Mouse (Mus musculus): Measurements from ENCODE around the gene Gm21312.
"Not testable (repeated sequence)": the region's sequence is repeated elsewhere in the genome, so short reads cannot be mapped to it uniquely, and the experiment has no call there.

Gm21312 gene

GRCm38 (mm10) chr10:104176724-104177123 lies at the start of gene Gm21312:
TSS of gene Gm21312 (plus strand) at chr10:104177024.
- not testable (repeated sequence) for DNase-seq (ENCODE audit: low spot score)

- not testable (repeated sequence) for DNase-seq (ENCODE audit: low spot score)
Observed at GRCm38 (mm10) chr10:104142687-104143086, 34.1 kb upstream of the Gm21312 start, which contains the start of gene Gm21293. TSS of gene Gm21293 (plus strand) at chr10:104142987.

- DNase-seq (ENCODE audit: low spot score), result not testable (repeated sequence)
Observed at GRCm38 (mm10) chr10:104151197-104151596, 25.6 kb upstream of the Gm21312 start, which contains the start of gene Gm6763. TSS of gene Gm6763 (plus strand) at chr10:104151497.

GRCm38 (mm10) chr10:104159706-104160105 lies 17.1 kb upstream of the Gm21312 start, which contains the start of gene Gm8764:
TSS of gene Gm8764 (plus strand) at chr10:104160006.
- not testable (repeated sequence) for DNase-seq (ENCODE audit: low spot score)

- DNase-seq (ENCODE audit: low spot score), result not testable (repeated sequence)
Observed at GRCm38 (mm10) chr10:104168215-104168614, 8.6 kb upstream of the Gm21312 start, which contains the start of gene Gm21304. TSS of gene Gm21304 (plus strand) at chr10:104168515.

- not testable (repeated sequence) for DNase-seq (ENCODE audit: low spot score)
Observed at GRCm38 (mm10) chr10:104185233-104185632, 8.4 kb downstream of the Gm21312 start, which contains the start of gene Gm20765. TSS of gene Gm20765 (plus strand) at chr10:104185533.

GRCm38 (mm10) chr10:104193742-104194141 lies 16.9 kb downstream of the Gm21312 start, which contains the start of gene Gm4340:
TSS of gene Gm4340 (plus strand) at chr10:104194042.
- not testable (repeated sequence) for DNase-seq (ENCODE audit: low spot score)

- no peak for DNase-seq (ENCODE audit: low spot score)
Observed at GRCm38 (mm10) chr10:104209655-104210054, 32.8 kb downstream of the Gm21312 start.

- DNase-seq (ENCODE audit: low spot score), result no peak
Observed at GRCm38 (mm10) chr10:104210268-104210990, 33.6 kb downstream of the Gm21312 start.

- DNase-seq (ENCODE audit: low spot score), result no peak
Observed at GRCm38 (mm10) chr10:104214527-104214926, 37.7 kb downstream of the Gm21312 start.

GRCm38 (mm10) chr10:104220303-104221021 lies 43.6 kb downstream of the Gm21312 start:
- DNase-seq (ENCODE audit: low spot score), result no peak

All from ovary, postnatal 36 days (tissue).